Mouse (Mus musculus) adrenal gland, postnatal 4 days (tissue): ENCODE measurements around the gene Fbxo24. TPM values are rescaled to one million over a fixed set of nuclear protein-coding genes. Genes with fewer than 3 reads are reported as not detected.

ENCODE experiments used
- DNase-seq, 2 experiments: peaks; one replicate each; pipeline ENCODE4 v3.0.0; 2021 to 2022; ENCODE audit warnings: low spot score in 2 of 2, mixed read lengths in 2 of 2
- long read RNA-seq, 2 experiments: library from polyadenylated mRNA; stranded (forward); transcript quantifications; one replicate each; pipeline ENCODE4 v2.0.0; 2021
- total RNA-seq, 2 experiments: library from RNA; stranded (reverse); gene quantifications; 2 replicates each; pipeline ENCODE4 v1.2.3; 2021

The Fbxo24 gene
- 1 to 10 TPM; 1.2 to 3.3 TPM for total RNA-seq
- long read RNA-seq, experiment 1: 0 reads
- long read RNA-seq, experiment 2, partial matches to known transcripts: 0 of 1 reads
- long read RNA-seq, experiment 2, other reads (novel, unspliced or antisense): 1 of 1 reads

- DNase-seq: peak; percentile 88 to 97
Measured at GRCm38 (mm10) chr5:137628498-137629305, at the start of gene Fbxo24, which contains the start of the genes Lrch4 and Gm20605. Gene Fbxo24 (minus strand): TSS chr5:137629002. Gene Lrch4 (plus strand): TSS chr5:137629121. Gene Gm20605 (plus strand): TSS chr5:137629175.

- DNase-seq: no peak
Measured at GRCm38 (mm10) chr5:137677859-137678258, 49.1 kb upstream of the Fbxo24 start.

- DNase-seq: no peak
Measured at GRCm38 (mm10) chr5:137674786-137675185, 46.0 kb upstream of the Fbxo24 start.

GRCm38 (mm10) chr5:137673015-137673414, 44.2 kb upstream of the Fbxo24 start:
- DNase-seq: no peak

- DNase-seq: no peak
Measured at GRCm38 (mm10) chr5:137672361-137672760, 43.6 kb upstream of the Fbxo24 start.

- DNase-seq: peak; percentile 21 to 72
Measured at GRCm38 (mm10) chr5:137671443-137672240, 42.8 kb upstream of the Fbxo24 start.

GRCm38 (mm10) chr5:137670240-137670639, 41.4 kb upstream of the Fbxo24 start:
- no peak for DNase-seq

GRCm38 (mm10) chr5:137668971-137669370, 40.2 kb upstream of the Fbxo24 start:
- no peak for DNase-seq

GRCm38 (mm10) chr5:137663057-137663456, 34.3 kb upstream of the Fbxo24 start:
- no peak for DNase-seq

GRCm38 (mm10) chr5:137660064-137660688, 31.4 kb upstream of the Fbxo24 start:
- peak in 1 of 2 experiments; percentile 41 for DNase-seq

- DNase-seq: peak in 1 of 2 experiments; percentile 71
Measured at GRCm38 (mm10) chr5:137656977-137657376, 28.2 kb upstream of the Fbxo24 start.

- no peak for DNase-seq
Measured at GRCm38 (mm10) chr5:137654746-137655145, 25.9 kb upstream of the Fbxo24 start.

GRCm38 (mm10) chr5:137653366-137653765, 24.6 kb upstream of the Fbxo24 start:
- no peak for DNase-seq

GRCm38 (mm10) chr5:137652474-137652873, 23.7 kb upstream of the Fbxo24 start:
- DNase-seq: peak in 1 of 2 experiments; percentile 39

- no peak for DNase-seq
Measured at GRCm38 (mm10) chr5:137649669-137650571, 21.1 kb upstream of the Fbxo24 start.

- no peak for DNase-seq
Measured at GRCm38 (mm10) chr5:137649251-137649650, 20.4 kb upstream of the Fbxo24 start.

- DNase-seq: no peak
Measured at GRCm38 (mm10) chr5:137647827-137648601, 19.2 kb upstream of the Fbxo24 start.

GRCm38 (mm10) chr5:137645652-137646091, 16.9 kb upstream of the Fbxo24 start, which contains the start of gene Irs3:
Gene Irs3 (minus strand): TSS chr5:137645714.
- DNase-seq: no peak

- no peak for DNase-seq
Measured at GRCm38 (mm10) chr5:137645091-137645651, 16.4 kb upstream of the Fbxo24 start.
